Mouse (Mus musculus) forebrain, embryonic 16.5 days (tissue): Measurements from ENCODE around the gene Nrn1l. TPM values are rescaled to one million over a fixed set of nuclear protein-coding genes. Genes with fewer than 3 reads are reported as not detected.

Experiments used
- ATAC-seq: fragments of 200-750 bp; cut with Nextera tagmentation; 2 replicates; pipeline ENCODE4 v1.8.0; 2017; ENCODE audit warnings: mild to moderate bottlenecking, moderate library complexity
- H3K27ac ChIP-seq: fragments of 300-500 bp; sonication (generic); 2 replicates; pipeline ENCODE4 v1.5.1; 2014; ENCODE audit warnings: low read length, control low read depth
- H3K27me3 ChIP-seq: fragments of 300-500 bp; sonication (generic); replicated peaks from 2 replicates; pipeline ENCODE4 v1.6.1; 2014; ENCODE audit warnings: low read length; ENCODE audit not compliant: control insufficient read depth, insufficient read depth
- H3K36me3 ChIP-seq: fragments of 300-500 bp; sonication (generic); 2 replicates; pipeline ENCODE4 v1.6.1; 2014; ENCODE audit not compliant: control insufficient read depth, insufficient read depth
- H3K4me1 ChIP-seq: fragments of 300-500 bp; sonication (generic); replicated peaks from 2 replicates; pipeline ENCODE4 v1.6.1; 2014; ENCODE audit warnings: low read length; ENCODE audit not compliant: control insufficient read depth, insufficient read depth
- H3K4me2 ChIP-seq: fragments of 300-500 bp; sonication (generic); 2 replicates; pipeline ENCODE4 v1.6.1; 2014; ENCODE audit warnings: mild to moderate bottlenecking, low read length, control low read depth
- H3K4me3 ChIP-seq: fragments of 300-500 bp; sonication (generic); replicated peaks from 2 replicates; pipeline ENCODE4 v1.5.1; 2014; ENCODE audit warnings: mild to moderate bottlenecking, low read length, control low read depth
- H3K9ac ChIP-seq: fragments of 300-500 bp; sonication (generic); replicated peaks from 2 replicates; pipeline ENCODE4 v1.6.1; 2014; ENCODE audit warnings: low read depth, low read length, control low read depth
- H3K9me3 ChIP-seq: fragments of 300-500 bp; sonication (generic); 2 replicates; pipeline ENCODE4 v1.6.1; 2016; ENCODE audit warnings: low read length; ENCODE audit not compliant: control insufficient read depth
- WGBS: fragments of 180-500 bp; shearing (Covaris S2); extraction: QIAGEN DNeasy Blood & Tissue Kit; methylation state at CpG from one replicate; pipeline ENCODE4 v1.1.7; 2014; 5-methylcytosine and 5-hydroxymethylcytosine counted together
- polyA plus RNA-seq: library from polyadenylated mRNA; unstranded; fragments of >200 nt; fragmentation: Nextera tagmentation; extraction: Ambion mirVana; gene quantifications from 2 replicates; pipeline ENCODE4 v1.2.1, GENCODE M21; 2015

The Nrn1l gene
- polyA plus RNA-seq, 1 experiment from 2014 or later = 0.51 TPM

DNA sequence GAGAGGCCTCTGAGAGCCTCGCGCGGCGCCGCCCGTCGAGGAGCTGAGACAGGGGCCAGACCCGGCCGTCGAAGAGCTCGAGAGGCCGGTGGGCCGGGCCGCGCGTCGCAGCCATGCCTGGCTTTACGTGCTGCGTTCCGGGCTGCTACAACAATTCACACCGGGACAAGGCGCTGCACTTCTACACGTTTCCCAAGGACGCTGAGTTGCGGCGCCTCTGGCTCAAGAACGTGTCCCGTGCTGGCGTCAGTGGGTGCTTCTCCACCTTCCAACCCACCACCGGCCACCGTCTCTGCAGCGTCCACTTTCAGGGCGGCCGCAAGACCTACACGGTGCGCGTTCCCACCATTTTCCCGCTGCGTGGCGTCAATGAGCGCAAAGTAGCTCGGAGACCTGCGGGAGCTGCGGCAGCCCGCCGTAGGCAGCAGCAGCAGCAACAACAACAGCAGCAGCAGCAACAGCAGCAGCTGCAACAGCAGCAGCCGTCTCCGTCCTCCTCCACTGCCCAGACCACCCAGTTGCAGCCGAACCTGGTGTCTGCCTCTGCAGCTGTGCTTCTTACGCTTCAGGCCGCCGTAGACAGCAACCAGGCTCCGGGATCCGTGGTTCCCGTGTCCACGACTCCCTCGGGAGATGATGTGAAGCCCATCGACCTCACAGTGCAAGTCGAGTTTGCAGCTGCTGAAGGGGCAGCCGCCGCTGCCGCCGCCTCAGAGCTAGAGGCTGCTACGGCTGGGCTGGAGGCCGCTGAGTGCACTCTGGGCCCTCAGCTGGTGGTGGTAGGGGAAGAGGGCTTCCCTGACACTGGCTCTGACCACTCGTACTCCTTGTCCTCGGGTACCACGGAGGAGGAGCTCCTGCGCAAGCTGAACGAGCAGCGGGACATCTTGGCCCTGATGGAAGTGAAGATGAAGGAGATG, 37.9 kb upstream of the Nrn1l start:
- peak overlapping the region; percentile 93 for H3K4me2 ChIP-seq
- no peaks in the 10 kb centered on the region for H3K36me3 ChIP-seq
- peak; percentile 27 for ATAC-seq
- H3K9ac ChIP-seq = peak overlapping the region; percentile 75
- H3K27ac ChIP-seq = peak overlapping the region; percentile 87
- no peaks in the 10 kb centered on the region for H3K27me3 ChIP-seq
- H3K9me3 ChIP-seq = no peaks in the 10 kb centered on the region
- H3K4me3 ChIP-seq = peak overlapping the region; percentile 86
- under 1% methylated on average over 69 of the region's 71 CpGs for WGBS
- H3K4me1 ChIP-seq = peaks cover 42% of the 10 kb centered on the region

DNA sequence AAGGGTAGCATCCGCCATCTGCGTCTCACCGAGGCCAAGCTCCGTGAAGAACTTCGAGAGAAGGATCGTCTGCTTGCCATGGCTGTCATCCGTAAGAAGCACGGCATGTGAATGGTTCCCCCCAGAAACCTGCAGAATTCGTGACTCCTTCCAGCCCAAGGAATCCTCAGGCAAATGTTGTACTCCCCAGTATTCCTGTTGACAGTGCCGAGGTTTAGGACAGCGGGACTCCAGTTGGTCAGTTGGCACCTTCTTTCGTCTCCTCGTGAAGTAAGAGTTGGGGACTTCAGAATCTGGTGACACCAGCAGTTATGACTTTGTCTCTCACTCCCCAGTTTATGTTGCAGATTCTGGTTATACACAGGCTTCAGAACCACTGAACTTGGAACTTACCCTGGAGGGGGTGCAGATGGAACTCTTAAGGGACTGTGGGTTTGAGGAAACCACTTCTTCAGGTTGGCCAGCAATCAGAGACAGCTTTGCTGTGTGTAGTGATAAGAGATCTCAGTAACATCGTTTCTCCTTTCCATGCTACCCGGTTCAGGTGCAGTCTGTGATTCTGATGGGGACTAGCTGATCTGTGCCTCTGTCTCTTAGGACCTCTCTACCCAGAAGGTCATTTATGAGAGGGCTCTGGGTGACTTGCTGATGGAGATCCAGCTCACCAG, 37.1 kb upstream of the Nrn1l start:
- Histone ChIP-seq H3K27me3 (no peaks in the 10 kb centered on the region), H3K9me3 (no peaks in the 10 kb centered on the region), H3K9ac (peak overlapping the region; percentile 75), H3K4me3 (peak overlapping the region; percentile 86), H3K27ac (no peak overlapping the region), H3K4me1 (peaks cover 40% of the 10 kb centered on the region), H3K4me2 (peak overlapping the region; percentile 93), H3K36me3 (no peaks in the 10 kb centered on the region)
- 20% methylated on average over 15 of the region's 15 CpGs for WGBS
- ATAC-seq = no peak

GRCm38 (mm10) chr8:105858495-105858894, 34.9 kb upstream of the Nrn1l start:
- Histone ChIP-seq H3K36me3 (no peaks in the 10 kb centered on the region), H3K9me3 (no peaks in the 10 kb centered on the region), H3K4me1 (peaks cover 53% of the 10 kb centered on the region), H3K27ac (no peak overlapping the region), H3K4me2 (no peak overlapping the region), H3K27me3 (no peaks in the 10 kb centered on the region), H3K4me3 (no peak overlapping the region), H3K9ac (no peak overlapping the region)
- 89% methylated on average over 5 of the region's 5 CpGs for WGBS
- ATAC-seq = no peak

GRCm38 (mm10) chr8:105859314-105859713, 34.1 kb upstream of the Nrn1l start:
- H3K27me3 ChIP-seq = no peaks in the 10 kb centered on the region
- WGBS = 83% methylated on average over 5 of the region's 5 CpGs
- H3K9ac ChIP-seq = no peak overlapping the region
- ATAC-seq = no peak
- no peaks in the 10 kb centered on the region for H3K36me3 ChIP-seq
- no peak overlapping the region for H3K4me3 ChIP-seq
- peaks cover 57% of the 10 kb centered on the region for H3K4me1 ChIP-seq
- H3K27ac ChIP-seq = no peak overlapping the region
- no peak overlapping the region for H3K4me2 ChIP-seq
- H3K9me3 ChIP-seq = no peaks in the 10 kb centered on the region

DNA sequence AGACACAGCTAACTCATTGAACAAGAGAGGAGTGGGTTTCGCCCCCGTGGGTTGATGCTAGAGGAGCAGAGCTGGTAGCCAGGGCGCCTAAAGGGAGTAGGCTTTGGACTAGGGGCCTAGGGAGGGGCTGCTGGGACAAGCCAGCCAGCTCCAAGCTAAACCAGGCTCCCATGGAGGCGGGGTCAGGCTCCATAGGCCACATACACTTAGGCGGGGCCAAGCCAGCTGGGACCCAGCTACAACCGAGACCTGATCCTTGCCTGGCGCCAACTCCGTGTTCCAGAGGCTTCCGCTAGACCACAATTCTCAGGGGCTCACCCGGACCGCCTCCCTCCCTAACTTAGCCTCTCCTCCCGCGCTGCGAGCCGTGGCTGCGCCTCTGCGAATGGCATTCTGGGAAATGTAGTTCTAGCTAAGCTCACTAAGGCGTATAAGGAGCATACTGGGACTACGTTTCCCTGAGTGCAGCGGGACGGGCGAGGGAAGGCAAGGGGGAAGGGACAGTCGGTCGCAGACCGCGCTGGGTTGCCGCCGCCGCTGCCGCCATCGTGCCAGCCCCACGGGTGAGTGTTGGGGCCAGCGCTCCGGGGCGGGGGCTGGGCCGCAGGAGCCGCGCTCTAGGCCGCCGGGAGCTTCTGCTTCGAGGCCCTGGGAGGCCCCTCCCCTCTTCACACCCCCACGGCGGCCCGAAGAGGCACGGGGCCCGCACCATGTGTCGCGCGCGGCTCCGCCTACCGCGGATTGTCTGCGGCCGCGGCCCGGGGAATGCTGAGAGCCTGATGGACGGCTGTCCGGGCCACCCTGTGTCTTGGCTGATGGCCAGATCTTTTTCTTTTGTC, 33.0 kb upstream of the Nrn1l start, which contains the start of gene Nutf2:
TSS of gene Nutf2 (plus strand) at position 438 of the 839 bp plus-strand sequence.
- Histone ChIP-seq H3K4me3 (peak within 1 kb of the TSS; percentile 97), H3K36me3 (no peaks in the 10 kb centered on the region), H3K9me3 (no peaks in the 10 kb centered on the region), H3K27me3 (no peaks in the 10 kb centered on the region), H3K4me2 (peak within 1 kb of the TSS; percentile 71), H3K9ac (peak within 1 kb of the TSS; percentile 90), H3K4me1 (peaks cover 56% of the 10 kb centered on the region), H3K27ac (peak within 1 kb of the TSS; percentile 88)
- WGBS = under 1% methylated on average over 58 of the region's 59 CpGs
- peak; percentile 99 for ATAC-seq

DNA sequence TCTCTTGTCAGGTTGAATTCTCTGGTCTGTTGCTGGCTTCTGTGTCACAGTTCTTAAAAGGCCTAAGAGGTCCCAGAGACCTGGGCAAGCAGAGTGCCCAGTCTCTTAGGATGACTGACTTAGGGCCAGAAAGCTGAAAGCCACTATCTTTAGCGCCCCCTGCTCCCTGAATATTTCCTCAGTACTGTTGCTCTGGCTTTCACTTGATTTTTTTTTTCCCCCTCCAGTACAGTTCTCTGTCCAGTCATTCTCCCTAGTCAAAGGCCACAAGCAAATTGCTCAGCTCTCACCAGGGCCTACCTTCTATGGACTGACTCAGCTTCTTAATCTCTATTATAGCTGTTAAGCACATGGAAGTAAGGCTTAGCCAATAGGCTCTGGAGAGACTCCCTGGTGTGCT, 31.4 kb upstream of the Nrn1l start:
- no peak for ATAC-seq
- Histone ChIP-seq H3K27me3 (no peaks in the 10 kb centered on the region), H3K4me3 (peak overlapping the region; percentile 97), H3K27ac (no peak overlapping the region), H3K36me3 (peaks cover 7% of the 10 kb centered on the region), H3K4me1 (peaks cover 44% of the 10 kb centered on the region), H3K4me2 (peak overlapping the region; percentile 71), H3K9ac (peak overlapping the region; percentile 90; the same call in 1 of the 2 replicates), H3K9me3 (no peaks in the 10 kb centered on the region)
- WGBS = 0% methylated on average over 1 of the region's 1 CpGs

- 87% methylated on average over 6 of the region's 6 CpGs for WGBS
- no peak for ATAC-seq
- Histone ChIP-seq H3K4me1 (peaks cover 18% of the 10 kb centered on the region), H3K9me3 (no peaks in the 10 kb centered on the region), H3K9ac (no peak overlapping the region), H3K27ac (no peak overlapping the region), H3K4me3 (no peak overlapping the region), H3K4me2 (no peak overlapping the region), H3K27me3 (no peaks in the 10 kb centered on the region), H3K36me3 (peaks cover 12% of the 10 kb centered on the region)
These were observed 26.9 kb upstream of the Nrn1l start for GRCm38 (mm10) chr8:105866364-105867029.

- H3K27me3 ChIP-seq = no peaks in the 10 kb centered on the region
- no peak overlapping the region for H3K4me2 ChIP-seq
- H3K27ac ChIP-seq = no peak overlapping the region
- no peaks in the 10 kb centered on the region for H3K9me3 ChIP-seq
- no peak overlapping the region for H3K9ac ChIP-seq
- H3K36me3 ChIP-seq = peaks cover 27% of the 10 kb centered on the region
- H3K4me3 ChIP-seq = no peak overlapping the region
- no peak for ATAC-seq
- H3K4me1 ChIP-seq = no peaks in the 10 kb centered on the region
- WGBS = 90% methylated on average over 6 of the region's 6 CpGs
These were observed 19.1 kb upstream of the Nrn1l start for GRCm38 (mm10) chr8:105874301-105874700.
